Mouse (Mus musculus) embryo, embryonic 11 days (tissue): ENCODE data around the gene Vmp1.
A peak's percentile ranks its signal among the peaks of the same experiment; 100 is the strongest.

Source experiments
- DNase-seq: peaks from one replicate; pipeline ENCODE4 v3.0.0-alpha.2; 2015

Gene Vmp1

GRCm38 (mm10) chr11:86671041-86671675 lies 12.5 kb downstream of the Vmp1 start:
- no peak for DNase-seq

GRCm38 (mm10) chr11:86668169-86668568 lies 15.5 kb downstream of the Vmp1 start:
- DNase-seq = no peak

GRCm38 (mm10) chr11:86667553-86667952 lies 16.1 kb downstream of the Vmp1 start:
- DNase-seq = no peak

- DNase-seq = no peak
Observed at GRCm38 (mm10) chr11:86664406-86664805, 19.2 kb downstream of the Vmp1 start.

GRCm38 (mm10) chr11:86663977-86664376 lies 19.7 kb downstream of the Vmp1 start:
- DNase-seq = no peak

- no peak for DNase-seq
Observed at GRCm38 (mm10) chr11:86662986-86663895, 20.4 kb downstream of the Vmp1 start.

GRCm38 (mm10) chr11:86657863-86658262 lies 25.8 kb downstream of the Vmp1 start:
- DNase-seq = no peak

GRCm38 (mm10) chr11:86656849-86657567 lies 26.6 kb downstream of the Vmp1 start:
- DNase-seq = no peak

- DNase-seq = peak; percentile 59
Observed at GRCm38 (mm10) chr11:86655671-86656070, 28.0 kb downstream of the Vmp1 start.

GRCm38 (mm10) chr11:86654096-86654495 lies 29.5 kb downstream of the Vmp1 start:
- no peak for DNase-seq

- DNase-seq = peak; percentile 76
Observed at GRCm38 (mm10) chr11:86653446-86653845, 30.2 kb downstream of the Vmp1 start.

- no peak for DNase-seq
Observed at GRCm38 (mm10) chr11:86652578-86652979, 31.1 kb downstream of the Vmp1 start.

GRCm38 (mm10) chr11:86650676-86651075 lies 33.0 kb downstream of the Vmp1 start:
- DNase-seq = no peak

GRCm38 (mm10) chr11:86649542-86649941 lies 34.1 kb downstream of the Vmp1 start:
- no peak for DNase-seq

GRCm38 (mm10) chr11:86647706-86648447 lies 35.8 kb downstream of the Vmp1 start:
- DNase-seq = no peak

GRCm38 (mm10) chr11:86646885-86647459 lies 36.7 kb downstream of the Vmp1 start:
- no peak for DNase-seq

GRCm38 (mm10) chr11:86646136-86646834 lies 37.4 kb downstream of the Vmp1 start:
- peak; percentile 49 for DNase-seq

- DNase-seq = no peak
Observed at GRCm38 (mm10) chr11:86644553-86644952, 39.1 kb downstream of the Vmp1 start.

GRCm38 (mm10) chr11:86641714-86642113 lies 41.9 kb downstream of the Vmp1 start:
- no peak for DNase-seq

GRCm38 (mm10) chr11:86637697-86638096 lies 45.9 kb downstream of the Vmp1 start:
- no peak for DNase-seq

GRCm38 (mm10) chr11:86634396-86634795 lies 49.2 kb downstream of the Vmp1 start:
- no peak for DNase-seq

- DNase-seq = no peak
Observed at GRCm38 (mm10) chr11:86629941-86630340, 53.7 kb downstream of the Vmp1 start.
